Mouse (Mus musculus) hindbrain, embryonic 15.5 days (tissue): Measurements from ENCODE around the gene Sprr2e. TPM values are rescaled to one million over a fixed set of nuclear protein-coding genes. Genes with fewer than 3 reads are reported as not detected.

Source experiments
- polyA plus RNA-seq: library from polyadenylated mRNA; unstranded; fragments of >200 nt; fragmentation: Nextera tagmentation; extraction: Ambion mirVana; gene quantifications from 2 replicates; pipeline ENCODE4 v1.2.1, GENCODE M21; 2015

Sprr2e gene
- polyA plus RNA-seq, 1 experiment from 2014 or later: not detected

Other genes with a start within 250 kb of the Sprr2e start
- not detected in 2 replicates for gene Prr9, start 228.2 kb upstream of the Sprr2e start, polyA plus RNA-seq
- not detected in 2 replicates for gene Lelp1, start 209.4 kb upstream of the Sprr2e start, polyA plus RNA-seq
- gene Sprr2a1, start 136.3 kb upstream of the Sprr2e start, polyA plus RNA-seq: not detected in 2 replicates
- gene Sprr2a2, start 136.2 kb upstream of the Sprr2e start, polyA plus RNA-seq: 0.29 TPM in 1 of 2 replicates, not detected in the other
- gene Sprr2a3, start 66.7 kb upstream of the Sprr2e start, polyA plus RNA-seq: not detected in 2 replicates
- 0.63 TPM in 1 of 2 replicates, not detected in the other for gene Sprr2b, start 35.5 kb upstream of the Sprr2e start, polyA plus RNA-seq
- gene Sprr2d, start 13.0 kb upstream of the Sprr2e start, polyA plus RNA-seq: not detected in 2 replicates
- gene Sprr2f, start 13.0 kb downstream of the Sprr2e start, polyA plus RNA-seq: not detected in 2 replicates
- not detected in 2 replicates for gene Sprr2h, start 33.5 kb downstream of the Sprr2e start, polyA plus RNA-seq
- gene Sprr2i, start 55.8 kb downstream of the Sprr2e start, polyA plus RNA-seq: not detected in 2 replicates
- not detected in 2 replicates for gene Sprr2j-ps, start 65.9 kb downstream of the Sprr2e start, polyA plus RNA-seq
- gene Gm9774, start 77.3 kb downstream of the Sprr2e start, polyA plus RNA-seq: 6.2 and 10.3 TPM in 2 replicates
- gene Sprr2k, start 80.4 kb downstream of the Sprr2e start, polyA plus RNA-seq: not detected in 2 replicates
- not detected in 2 replicates for gene Sprr1b, start 86.6 kb downstream of the Sprr2e start, polyA plus RNA-seq
- gene Sprr3, start 106.6 kb downstream of the Sprr2e start, polyA plus RNA-seq: not detected in 2 replicates
- not detected in 2 replicates for gene Sprr1a, start 133.8 kb downstream of the Sprr2e start, polyA plus RNA-seq
- gene Sprr4, start 148.3 kb downstream of the Sprr2e start, polyA plus RNA-seq: not detected in 2 replicates
- gene 2310046K23Rik, start 182.4 kb downstream of the Sprr2e start, polyA plus RNA-seq: not detected in 2 replicates
- not detected in 2 replicates for gene Ivl, start 221.6 kb downstream of the Sprr2e start, polyA plus RNA-seq
- gene Smcp, start 236.9 kb downstream of the Sprr2e start, polyA plus RNA-seq: not detected in 2 replicates